Mouse (Mus musculus) CH12.LX (cell line): ENCODE measurements around the gene Aass. TPM values are rescaled to one million over a fixed set of nuclear protein-coding genes. Genes with fewer than 3 reads are reported as not detected.

Source experiments
- DNase-seq: peaks from one replicate; pipeline ENCODE4 v3.0.0-alpha.2; 2013; ENCODE audit errors: extremely low read depth
- H3K27ac ChIP-seq: 2 replicates; pipeline ENCODE4 v1.5.1; 2012; ENCODE audit warnings: low read depth, mild to moderate bottlenecking, control low read depth, moderate library complexity; ENCODE audit not compliant: insufficient read depth
- H3K27me3 ChIP-seq: replicated peaks from 2 replicates; pipeline ENCODE3; 2012; ENCODE audit warnings: inconsistent platforms
- H3K36me3 ChIP-seq, 2 experiments: replicated peaks in 1 of 2; 2 replicates each; pipeline versions ENCODE3 to v1.6.1; 2012; ENCODE audit warnings: inconsistent platforms in 1 of 2, low read length in 1 of 2, mild to moderate bottlenecking in 1 of 2, mixed read lengths in 1 of 2, moderate library complexity in 1 of 2; ENCODE audit not compliant: control insufficient read depth in 1 of 2, insufficient read depth in 1 of 2
- H3K4me1 ChIP-seq, 2 experiments: 2 replicates each; pipeline ENCODE4 v1.6.1; 2012; ENCODE audit warnings: inconsistent platforms in 1 of 2, moderate library complexity in 1 of 2; ENCODE audit not compliant: insufficient read depth in 2 of 2, control insufficient read depth in 1 of 2
- H3K4me2 ChIP-seq: 2 replicates; pipeline ENCODE4 v1.6.1; 2012; ENCODE audit warnings: low read depth, mild to moderate bottlenecking, control low read depth; ENCODE audit not compliant: poor library complexity, insufficient read depth, severe bottlenecking
- H3K4me3 ChIP-seq, 3 experiments: fragments of 150-350 bp in 1 of 3; sonication (generic) in 1 of 3; replicated peaks in 1 of 3; 2 replicates each; pipeline versions ENCODE3 to v1.5.1; 2011 to 2012; ENCODE audit warnings: low read depth in 2 of 3, low read length in 2 of 3, mild to moderate bottlenecking in 2 of 3, moderate library complexity in 2 of 3, control low read depth in 1 of 3, improper control_type of control experiment in 1 of 3, inconsistent platforms in 1 of 3, mixed read lengths in 1 of 3; ENCODE audit not compliant: poor library complexity in 1 of 3
- H3K79me2 ChIP-seq: replicated peaks from 2 replicates; pipeline ENCODE4 v1.6.1; 2012; ENCODE audit warnings: mild to moderate bottlenecking, moderate library complexity; ENCODE audit not compliant: control insufficient read depth, poor library complexity, insufficient read depth, severe bottlenecking; ENCODE audit errors: extremely low read depth
- H3K9ac ChIP-seq: 2 replicates; pipeline ENCODE4 v1.6.1; 2012; ENCODE audit warnings: low read depth, mild to moderate bottlenecking, control low read depth, moderate library complexity; ENCODE audit not compliant: insufficient read depth
- H3K9me3 ChIP-seq: replicated peaks from 2 replicates; pipeline ENCODE3; 2012; ENCODE audit warnings: low read length, inconsistent platforms, mixed read lengths
- CHD1 ChIP-seq: IDR thresholded peaks from 2 replicates; pipeline ENCODE4 v1.6.1; 2012; ENCODE audit warnings: low read depth, low read length, improper control_type of control experiment, inconsistent platforms
- CTCF ChIP-seq, 2 experiments: IDR thresholded peaks in 1 of 2; conservative IDR thresholded peaks in 1 of 2; 2 replicates each; pipeline ENCODE4 v1.5.1; 2011 to 2012; ENCODE audit warnings: low read depth in 2 of 2, low read length in 2 of 2, improper control_type of control experiment in 1 of 2, inconsistent platforms in 1 of 2, mild to moderate bottlenecking in 1 of 2, moderate library complexity in 1 of 2
- ELF1 ChIP-seq: IDR thresholded peaks from 2 replicates; pipeline ENCODE4 v1.6.1; 2014; ENCODE audit warnings: low read depth, mild to moderate bottlenecking, inconsistent platforms, low read length, improper control_type of control experiment
- EP300 ChIP-seq: IDR thresholded peaks from 2 replicates; pipeline ENCODE4 v1.6.1; 2011; ENCODE audit warnings: low read length, improper control_type of control experiment
- GABPA ChIP-seq: IDR thresholded peaks from 2 replicates; pipeline ENCODE4 v1.6.1; 2012; ENCODE audit warnings: low read depth, low read length, improper control_type of control experiment, inconsistent platforms; ENCODE audit not compliant: insufficient replicate concordance
- HCFC1 ChIP-seq: IDR thresholded peaks from 2 replicates; pipeline ENCODE4 v1.6.1; 2012; ENCODE audit warnings: low read depth, mild to moderate bottlenecking, inconsistent platforms, low read length, improper control_type of control experiment
- JUND ChIP-seq: conservative IDR thresholded peaks from 2 replicates; pipeline ENCODE4 v1.6.1; 2011; ENCODE audit warnings: low read depth, low read length, improper control_type of control experiment
- KAT2A ChIP-seq: IDR thresholded peaks from 2 replicates; pipeline ENCODE4 v1.6.1; 2012; ENCODE audit warnings: low read length, improper control_type of control experiment, inconsistent platforms; ENCODE audit not compliant: insufficient replicate concordance
- MAX ChIP-seq: IDR thresholded peaks from 2 replicates; pipeline ENCODE4 v1.6.1; 2011; ENCODE audit warnings: low read length, improper control_type of control experiment
- MEF2A ChIP-seq: IDR thresholded peaks from 2 replicates; pipeline ENCODE4 v1.6.1; 2014; ENCODE audit warnings: low read depth, mild to moderate bottlenecking, inconsistent platforms, low read length, improper control_type of control experiment, borderline replicate concordance
- MXI1 ChIP-seq: IDR thresholded peaks from 2 replicates; pipeline ENCODE4 v1.6.1; 2011; ENCODE audit warnings: mild to moderate bottlenecking, low read depth, low read length, improper control_type of control experiment
- NRF1 ChIP-seq: IDR thresholded peaks from 2 replicates; pipeline ENCODE4 v1.6.1; 2014; ENCODE audit warnings: low read depth, mild to moderate bottlenecking, inconsistent platforms, low read length, improper control_type of control experiment, moderate library complexity
- PAX5 ChIP-seq: IDR thresholded peaks from 2 replicates; pipeline ENCODE4 v1.6.1; 2012; ENCODE audit warnings: low read length, inconsistent platforms, mixed read lengths
- POLR2AphosphoS2 ChIP-seq: IDR thresholded peaks from 2 replicates; pipeline ENCODE4 v1.6.1; 2011; ENCODE audit warnings: low read depth, low read length, improper control_type of control experiment
- RCOR1 ChIP-seq: conservative IDR thresholded peaks from 2 replicates; pipeline ENCODE4 v1.6.1; 2012; ENCODE audit warnings: low read depth, mild to moderate bottlenecking, inconsistent platforms, low read length, improper control_type of control experiment
- SMC3 ChIP-seq: IDR thresholded peaks from 2 replicates; pipeline ENCODE4 v1.6.1; 2011; ENCODE audit warnings: low read depth, low read length, improper control_type of control experiment
- TBP ChIP-seq: conservative IDR thresholded peaks from 2 replicates; pipeline ENCODE4 v1.6.1; 2011; ENCODE audit warnings: low read depth, low read length, improper control_type of control experiment
- UBTF ChIP-seq: IDR thresholded peaks from 2 replicates; pipeline ENCODE4 v1.6.1; 2012; ENCODE audit warnings: low read depth, mild to moderate bottlenecking, inconsistent platforms, low read length, improper control_type of control experiment, moderate library complexity
- ZMIZ1 ChIP-seq: IDR thresholded peaks from 2 replicates; pipeline ENCODE4 v1.6.1; 2012; ENCODE audit warnings: low read depth, mild to moderate bottlenecking, inconsistent platforms, low read length, improper control_type of control experiment
- dilution Hi-C: fragments of 300-500 bp; cut with MboI; formaldehyde crosslinking; loops from 2 replicates; pipeline ENCODE4 v1.14.3; 2020; ENCODE audit warnings: low sequenced_read_pairs; ENCODE audit not compliant: extremely low pct_unique_long_range_greater_than_20kb, extremely low pct_ligation_motif_present
- in situ Hi-C: fragments of 300-500 bp; cut with MboI; formaldehyde crosslinking; loops from 3 replicates; pipeline ENCODE4 v1.14.3; 2019; ENCODE audit warnings: low sequenced_read_pairs, low pct_ligation_motif_present, low pct_unique_long_range_greater_than_20kb, mixed read lengths
- polyA plus RNA-seq: library from polyadenylated mRNA; unstranded; fragments of >175 nt; gene quantifications from 2 replicates; pipeline ENCODE4 v1.2.1, GENCODE M21; 2012; ENCODE audit warnings: low read depth; ENCODE audit not compliant: insufficient read length
- total RNA-seq, 2 experiments: library from RNA; depleted of rRNA; stranded (reverse); fragments of 300-350 nt in 1 of 2; fragments of >200 nt in 1 of 2; gene quantifications; 2 replicates each; pipeline ENCODE4 v1.2.3; 2012 to 2014

The Aass gene
- total and polyA plus RNA-seq, 3 experiments: not detected

GRCm38 (mm10) chr6:23122934-23123333 is 9.9 kb downstream of the Aass start:
- H3K4me1 ChIP-seq: no peaks in the 10 kb centered on the region
- no peak overlapping the region for H3K9ac ChIP-seq
- H3K79me2 ChIP-seq: no peaks in the 10 kb centered on the region
- H3K4me2 ChIP-seq: no peak overlapping the region
- no peaks in the 10 kb centered on the region for H3K36me3 ChIP-seq
- H3K27me3 ChIP-seq: no peaks in the 10 kb centered on the region
- no peak overlapping the region for H3K4me3 ChIP-seq
- TF ChIP-seq UBTF (no peak), SMC3 (peak; percentile 19; the same call in 1 of the 2 replicates), KAT2A (no peak), ZMIZ1 (no peak), CTCF (conservative IDR thresholded peaks at IDR 0.05 in 1 of 2, IDR thresholded peaks at IDR 0.05 in 1 of 2; ENCODE audit: low read depth in 2 of 2, low read length in 2 of 2) (peak; percentile 17 to 48; a peak in 2 of 4 replicates)
- in situ Hi-C loops (no loop called here), dilution Hi-C loops (no loop called here)
- H3K9me3 ChIP-seq: no peaks in the 10 kb centered on the region
- H3K27ac ChIP-seq: no peak overlapping the region
- DNase-seq: peak; percentile 33

GRCm38 (mm10) chr6:23114781-23115180 is 18.0 kb downstream of the Aass start:
- DNase-seq: no peak
- TF ChIP-seq UBTF: no peak
- TF ChIP-seq NRF1: no peak
- no peak for TF ChIP-seq MEF2A
- TF ChIP-seq HCFC1: no peak
- TF ChIP-seq ELF1: no peak
- no peak for TF ChIP-seq MXI1
- no peak for TF ChIP-seq ZMIZ1
- no peak for TF ChIP-seq GABPA
- no peak for TF ChIP-seq MAX
- no peak for TF ChIP-seq CTCF (conservative IDR thresholded peaks at IDR 0.05 in 1 of 2, IDR thresholded peaks at IDR 0.05 in 1 of 2; ENCODE audit: low read depth in 2 of 2, low read length in 2 of 2)
- TF ChIP-seq PAX5: no peak
- TF ChIP-seq RCOR1: no peak
- no peak for TF ChIP-seq POLR2AphosphoS2
- no peak for TF ChIP-seq EP300
- no peak for TF ChIP-seq JUND
- no peak for TF ChIP-seq TBP
- TF ChIP-seq CHD1: no peak
- no peaks in the 10 kb centered on the region for H3K79me2 ChIP-seq
- H3K27me3 ChIP-seq: no peaks in the 10 kb centered on the region
- no peak overlapping the region for H3K4me2 ChIP-seq
- in situ Hi-C loops: no loop called here
- H3K27ac ChIP-seq: no peak overlapping the region
- no peak overlapping the region for H3K4me3 ChIP-seq
- no peaks in the 10 kb centered on the region for H3K9me3 ChIP-seq
- no peak overlapping the region for H3K9ac ChIP-seq
- no peaks in the 10 kb centered on the region for H3K36me3 ChIP-seq
- H3K4me1 ChIP-seq: no peaks in the 10 kb centered on the region
- dilution Hi-C loops: no loop called here
